Mouse (Mus musculus): ENCODE data around the gene Pigf.

GRCm38 (mm10) chr17:87041739-87042138, 16.5 kb upstream of the Pigf start:
- TF ChIP-seq POLR2A (IDR thresholded peaks at IDR 0.05; ENCODE audit: low read depth, low read length) (no peak), CTCF (IDR thresholded peaks at IDR 0.05; ENCODE audit: extremely low read depth, insufficient read length, insufficient replicate concordance, low read depth, low read length) (no peak)

Measured in small intestine, adult 2 months (tissue).